Mouse (Mus musculus): ENCODE measurements around the gene Ankmy1.

The Ankmy1 gene

GRCm38 (mm10) chr1:92910925-92911720 lies 8.4 kb upstream of the Ankmy1 start:
- DNase-seq = peak; percentile 64 to 88

GRCm38 (mm10) chr1:92910239-92910885 lies 7.7 kb upstream of the Ankmy1 start, which contains the start of gene Rnpepl1:
Rnpepl1 (plus strand) TSS chr1:92910783.
- peak; percentile 83 to 90 for DNase-seq

GRCm38 (mm10) chr1:92909068-92909467 lies 6.4 kb upstream of the Ankmy1 start:
- no peak for DNase-seq

GRCm38 (mm10) chr1:92908664-92909063 lies 6.0 kb upstream of the Ankmy1 start:
- no peak for DNase-seq

GRCm38 (mm10) chr1:92907632-92908360 lies 5.1 kb upstream of the Ankmy1 start:
- no peak for DNase-seq

- DNase-seq = peak; percentile 87 to 93
Measured at GRCm38 (mm10) chr1:92906779-92907631, 4.3 kb upstream of the Ankmy1 start, which contains the start of gene Dusp28. Dusp28 (plus strand) TSS chr1:92906981.

GRCm38 (mm10) chr1:92905703-92906310 lies 3.1 kb upstream of the Ankmy1 start:
- DNase-seq = no peak

- DNase-seq = no peak
Measured at GRCm38 (mm10) chr1:92903627-92904026, 921 bp upstream of the Ankmy1 start.

GRCm38 (mm10) chr1:92895089-92895488 lies 7.6 kb downstream of the Ankmy1 start:
- peak; percentile 90 to 94 for DNase-seq

- DNase-seq = no peak
Measured at GRCm38 (mm10) chr1:92893896-92894295, 8.8 kb downstream of the Ankmy1 start.

- peak; percentile 42 to 50 for DNase-seq
Measured at GRCm38 (mm10) chr1:92892791-92893190, 9.9 kb downstream of the Ankmy1 start.

GRCm38 (mm10) chr1:92888901-92889655 lies 13.6 kb downstream of the Ankmy1 start:
- no peak for DNase-seq

GRCm38 (mm10) chr1:92881982-92882381 lies 20.7 kb downstream of the Ankmy1 start:
- DNase-seq = no peak

GRCm38 (mm10) chr1:92880101-92880500 lies 22.6 kb downstream of the Ankmy1 start:
- no peak for DNase-seq

- DNase-seq = peak; percentile 92 to 95
Measured at GRCm38 (mm10) chr1:92879266-92879665, 23.4 kb downstream of the Ankmy1 start.

GRCm38 (mm10) chr1:92878066-92878741 lies 24.5 kb downstream of the Ankmy1 start:
- no peak for DNase-seq

GRCm38 (mm10) chr1:92877431-92877978 lies 25.2 kb downstream of the Ankmy1 start:
- DNase-seq = no peak

- DNase-seq = no peak
Measured at GRCm38 (mm10) chr1:92875360-92876111, 27.2 kb downstream of the Ankmy1 start.

GRCm38 (mm10) chr1:92874011-92874410 lies 28.7 kb downstream of the Ankmy1 start:
- no peak for DNase-seq

All from cerebellum, adult 18-20 months (tissue).